Mouse (Mus musculus) thymus, adult 2 months (tissue): ENCODE data around the gene Trmt1. TPM values are rescaled to one million over a fixed set of nuclear protein-coding genes. Genes with fewer than 3 reads are reported as not detected.

Source experiments
- DNase-seq: peaks from one replicate; pipeline ENCODE4 v3.0.0; 2021
- H3K27ac ChIP-seq: fragments of 200-500 bp; 2 replicates; pipeline ENCODE4 v1.5.1; 2012; ENCODE audit warnings: low read length, control low read depth; ENCODE audit not compliant: control insufficient read depth, insufficient read depth
- H3K27me3 ChIP-seq: fragments of 200-500 bp; 2 replicates; pipeline ENCODE4 v1.6.1; 2012; ENCODE audit warnings: mild to moderate bottlenecking, low read length, moderate library complexity, mixed read lengths; ENCODE audit not compliant: control insufficient read depth, insufficient read depth
- H3K36me3 ChIP-seq: fragments of 200-500 bp; 2 replicates; pipeline ENCODE4 v1.6.1; 2012; ENCODE audit warnings: mild to moderate bottlenecking, low read length, moderate library complexity; ENCODE audit not compliant: control insufficient read depth, insufficient read depth
- H3K4me1 ChIP-seq: fragments of 200-500 bp; replicated peaks from 2 replicates; pipeline ENCODE4 v1.6.1; 2012; ENCODE audit warnings: low read length; ENCODE audit not compliant: control insufficient read depth, insufficient read depth
- H3K4me3 ChIP-seq: fragments of 200-500 bp; 2 replicates; pipeline ENCODE4 v1.5.1; 2012; ENCODE audit warnings: mild to moderate bottlenecking, low read length, control low read depth, moderate library complexity; ENCODE audit not compliant: control insufficient read depth, insufficient read depth
- CTCF ChIP-seq: fragments of 200-500 bp; IDR thresholded peaks from 2 replicates; pipeline ENCODE4 v1.5.1; 2012; ENCODE audit warnings: mild to moderate bottlenecking, control low read depth, low read length, moderate library complexity, borderline replicate concordance; ENCODE audit not compliant: control insufficient read depth, poor library complexity, insufficient read depth; ENCODE audit errors: extremely low read depth
- POLR2A ChIP-seq: fragments of 200-500 bp; IDR thresholded peaks from 2 replicates; pipeline ENCODE4 v1.6.1; 2012; ENCODE audit warnings: mild to moderate bottlenecking, low read length, control low read depth, moderate library complexity; ENCODE audit not compliant: control insufficient read depth, poor library complexity, insufficient read depth; ENCODE audit errors: extremely low read depth
- WGBS: fragments of 180-500 bp; shearing (Covaris S2); methylation state at CpG from one replicate; pipeline ENCODE4 v1.1.7; 2018; 5-methylcytosine and 5-hydroxymethylcytosine counted together
- polyA plus RNA-seq: library from polyadenylated mRNA; depleted of rRNA; stranded (reverse); fragments of >200 nt; gene quantifications from 2 replicates; pipeline ENCODE4 v1.2.3, GENCODE M21; 2012

Trmt1 gene
- polyA plus RNA-seq, 1 experiment: 169 TPM

- DNase-seq: peak; percentile 90
- H3K4me1 ChIP-seq: peaks cover 16% of the 10 kb centered on the region
- peak overlapping the region; percentile 44 for H3K4me3 ChIP-seq
- under 1% methylated on average over 47 of the region's 47 CpGs for WGBS
- H3K36me3 ChIP-seq: no peaks in the 10 kb centered on the region
- TF ChIP-seq POLR2A: 0 out of 2 replicates have a peak, but pooled peaks have one; percentile 17
- no peak for TF ChIP-seq CTCF
- no peaks in the 10 kb centered on the region for H3K27me3 ChIP-seq
- H3K27ac ChIP-seq: no peak overlapping the region
Observed at GRCm38 (mm10) chr8:84689091-84689915, 3.2 kb downstream of the Trmt1 start.

GRCm38 (mm10) chr8:84693332-84693731 is 7.2 kb downstream of the Trmt1 start:
- H3K27ac ChIP-seq: no peak overlapping the region
- H3K4me3 ChIP-seq: no peak overlapping the region
- 92% methylated on average over 4 of the region's 4 CpGs for WGBS
- peaks cover 6% of the 10 kb centered on the region for H3K4me1 ChIP-seq
- H3K36me3 ChIP-seq: no peaks in the 10 kb centered on the region
- DNase-seq: no peak
- no peaks in the 10 kb centered on the region for H3K27me3 ChIP-seq
- no peak for TF ChIP-seq POLR2A
- TF ChIP-seq CTCF: no peak

GRCm38 (mm10) chr8:84695140-84695539 is 9.0 kb downstream of the Trmt1 start:
- Histone ChIP-seq H3K27ac (no peak overlapping the region), H3K4me3 (no peak overlapping the region), H3K36me3 (no peaks in the 10 kb centered on the region), H3K4me1 (peaks cover 16% of the 10 kb centered on the region), H3K27me3 (no peaks in the 10 kb centered on the region)
- TF ChIP-seq CTCF (no peak), POLR2A (no peak)
- DNase-seq: no peak
- 95% methylated on average over 6 of the region's 6 CpGs for WGBS

- Histone ChIP-seq H3K27ac (no peak overlapping the region), H3K4me3 (no peak overlapping the region), H3K4me1 (peaks cover 35% of the 10 kb centered on the region), H3K36me3 (no peaks in the 10 kb centered on the region), H3K27me3 (no peaks in the 10 kb centered on the region)
- 79% methylated on average over 14 of the region's 14 CpGs for WGBS
- DNase-seq: peak; percentile 64
- TF ChIP-seq POLR2A (no peak), CTCF (no peak)
Observed at GRCm38 (mm10) chr8:84697166-84698130, 11.3 kb downstream of the Trmt1 start.

- Histone ChIP-seq H3K4me3 (no peak overlapping the region), H3K27me3 (no peaks in the 10 kb centered on the region), H3K4me1 (peaks cover 42% of the 10 kb centered on the region), H3K27ac (no peak overlapping the region), H3K36me3 (no peaks in the 10 kb centered on the region)
- no peak for DNase-seq
- WGBS: 97% methylated on average over 5 of the region's 5 CpGs
- TF ChIP-seq POLR2A (no peak), CTCF (no peak)
Observed at GRCm38 (mm10) chr8:84698288-84698687, 12.2 kb downstream of the Trmt1 start.

GRCm38 (mm10) chr8:84698929-84699401 is 12.9 kb downstream of the Trmt1 start:
- no peaks in the 10 kb centered on the region for H3K27me3 ChIP-seq
- DNase-seq: no peak
- TF ChIP-seq POLR2A (no peak), CTCF (no peak)
- peaks cover 48% of the 10 kb centered on the region for H3K4me1 ChIP-seq
- H3K36me3 ChIP-seq: no peaks in the 10 kb centered on the region
- no peak overlapping the region for H3K4me3 ChIP-seq
- H3K27ac ChIP-seq: peak overlapping the region; percentile 86
- 83% methylated on average over 9 of the region's 9 CpGs for WGBS
